Mouse (Mus musculus): ENCODE data around the gene Dvl1. TPM values are rescaled to one million over a fixed set of nuclear protein-coding genes. Genes with fewer than 3 reads are reported as not detected.

Gene Dvl1
- 10 to 100 TPM; 82.5 to 88.2 TPM for total RNA-seq (2021)

DNA sequence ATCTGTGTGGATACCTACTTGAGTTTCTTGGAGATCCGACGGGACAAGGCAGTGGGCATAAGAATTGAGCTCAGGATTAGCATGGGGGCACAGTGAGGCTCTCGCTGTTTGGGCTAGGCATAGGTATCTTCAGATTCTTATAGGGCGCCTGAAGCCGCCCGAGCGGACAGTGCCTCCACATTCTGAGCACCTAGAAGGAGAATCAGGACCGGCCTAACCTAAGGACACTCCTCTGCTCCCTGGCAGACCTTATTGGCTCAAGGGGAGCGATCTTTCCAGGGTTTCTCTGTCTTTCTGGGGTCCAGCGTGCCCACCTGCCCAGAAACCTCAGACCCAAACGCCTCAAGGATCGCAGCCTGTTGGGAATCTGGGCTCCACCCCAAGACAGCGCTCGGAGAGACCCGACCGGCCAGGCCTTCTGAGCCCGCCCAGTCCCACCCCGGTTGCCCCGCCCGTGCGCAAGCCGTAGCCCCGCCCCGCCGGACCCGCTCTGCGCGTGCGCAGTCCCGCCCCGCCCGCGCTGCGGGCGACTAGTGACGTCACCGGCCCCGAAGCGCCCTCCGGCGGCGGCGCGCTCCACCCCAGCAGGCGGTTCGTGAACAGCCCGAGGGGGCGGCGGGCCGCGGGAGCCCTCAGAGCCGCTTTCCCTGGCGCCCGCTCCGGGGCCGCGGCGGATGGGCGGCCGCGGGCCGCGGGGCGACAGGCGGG is at the start of gene Dvl1:
Dvl1 (plus strand) TSS at position 532 of the 708 bp plus-strand sequence.
- intact Hi-C loops (cut with DNase I) = no loop called here
- peak; percentile 95 for DNase-seq

DNA sequence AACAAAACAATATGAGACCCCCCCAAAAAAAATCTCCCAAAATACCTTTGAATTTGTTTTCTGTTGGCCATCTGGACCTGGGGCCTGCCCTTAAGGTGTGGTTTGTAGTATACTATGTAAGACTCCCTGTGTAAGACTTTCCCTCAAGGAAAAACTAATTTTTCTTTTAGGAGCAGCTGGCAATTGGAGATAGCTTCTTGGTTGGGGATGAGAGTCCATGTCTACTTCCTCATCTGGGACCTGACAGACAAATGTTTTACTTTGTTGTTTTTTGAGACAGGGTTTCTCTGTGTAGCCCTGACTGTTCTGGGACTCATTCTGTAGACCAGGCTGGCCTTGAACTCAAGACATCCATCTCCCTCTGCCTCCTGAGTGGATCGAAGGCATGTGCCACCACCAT is 45.1 kb upstream of the Dvl1 start:
- no peak for DNase-seq
- intact Hi-C loops (cut with DNase I) = no loop called here

DNA sequence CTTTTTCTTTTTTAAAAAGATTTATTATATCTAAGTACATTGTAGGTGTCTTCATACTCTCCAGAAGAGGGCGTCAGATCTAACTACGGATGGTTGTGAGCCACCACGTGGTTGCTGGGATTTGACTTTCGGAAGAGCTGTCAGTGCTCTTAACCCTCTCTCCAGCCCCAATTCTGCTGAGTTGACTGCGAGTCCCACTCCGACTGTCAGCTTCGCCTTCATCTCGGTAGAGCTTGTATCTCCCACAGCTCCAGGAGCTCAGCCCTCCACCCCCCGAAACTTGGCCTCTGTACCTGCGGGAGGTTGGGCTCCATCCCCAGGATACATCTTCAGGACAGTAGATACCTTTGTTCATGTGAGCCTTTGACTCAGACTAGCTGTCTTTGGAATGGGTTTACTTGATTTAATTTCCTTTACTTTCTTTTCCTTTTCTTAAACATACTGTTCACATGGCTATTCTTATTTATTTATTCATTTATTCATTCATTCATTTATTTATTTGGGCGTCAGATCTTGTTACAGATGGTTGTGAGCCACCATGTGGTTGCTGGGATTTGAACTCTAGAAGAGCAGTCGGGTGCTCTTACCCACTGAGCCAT is 44.4 kb upstream of the Dvl1 start, which contains the start of gene Mrpl20:
Mrpl20 (plus strand) TSS at position 138 of the 599 bp plus-strand sequence.
- no peak for DNase-seq
- intact Hi-C loops (cut with DNase I) = no loop called here

DNA sequence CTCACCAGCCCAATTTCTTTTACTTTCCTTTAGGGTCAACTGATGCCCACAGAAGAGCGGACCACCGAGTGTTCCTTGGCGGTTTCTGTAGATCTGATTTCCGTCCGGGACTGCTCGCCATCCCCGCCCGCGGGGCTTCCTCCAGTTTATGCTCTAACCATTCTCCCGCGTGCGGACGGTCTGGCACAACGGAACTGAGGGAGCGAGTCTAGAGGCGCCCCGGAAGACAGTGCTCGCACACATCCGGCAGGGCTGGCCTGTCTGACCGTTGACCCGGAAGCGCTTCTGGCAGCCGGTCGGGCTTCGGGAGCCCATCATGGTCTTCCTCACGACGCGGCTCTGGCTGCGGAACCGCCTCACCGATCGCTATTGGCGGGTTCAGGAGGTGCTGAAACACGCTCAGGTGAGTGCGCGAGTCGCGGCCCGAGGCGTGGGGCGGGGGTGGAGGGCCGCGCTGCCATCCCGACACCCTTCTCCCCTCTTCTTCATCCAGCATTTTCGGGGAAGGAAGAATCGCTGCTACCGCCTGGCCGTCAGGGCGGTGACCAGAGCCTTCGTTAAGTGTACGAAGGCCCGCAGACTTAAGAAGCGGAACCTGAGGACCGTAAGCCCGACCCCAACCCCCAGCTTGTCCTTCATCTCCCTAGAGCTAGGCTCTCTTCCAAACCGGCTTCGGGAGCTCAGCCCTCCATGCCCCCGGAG is 43.7 kb upstream of the Dvl1 start:
- DNase-seq = peak; percentile 97
- intact Hi-C loops (cut with DNase I) = no loop called here

DNA sequence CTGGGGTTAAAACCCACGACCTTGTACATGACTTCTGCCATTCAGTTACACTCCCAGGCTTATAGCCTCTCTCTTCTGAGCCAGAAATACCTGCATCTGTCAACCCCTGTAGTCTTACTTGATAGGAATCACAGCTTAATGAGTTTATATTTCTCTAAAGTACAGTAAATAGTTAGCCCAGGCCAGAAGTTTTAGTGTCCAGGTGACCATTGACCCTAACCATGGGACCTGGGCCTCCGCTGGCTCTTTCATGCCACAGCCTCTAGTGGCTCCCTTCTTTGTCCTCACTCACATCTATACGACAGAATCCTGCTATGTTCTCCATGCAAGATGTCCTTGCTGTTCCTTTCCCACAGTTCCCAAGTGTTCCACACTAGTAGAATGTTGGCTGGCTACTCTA is 39.4 kb upstream of the Dvl1 start:
- intact Hi-C loops (cut with DNase I) = no loop called here
- DNase-seq = no peak

DNA sequence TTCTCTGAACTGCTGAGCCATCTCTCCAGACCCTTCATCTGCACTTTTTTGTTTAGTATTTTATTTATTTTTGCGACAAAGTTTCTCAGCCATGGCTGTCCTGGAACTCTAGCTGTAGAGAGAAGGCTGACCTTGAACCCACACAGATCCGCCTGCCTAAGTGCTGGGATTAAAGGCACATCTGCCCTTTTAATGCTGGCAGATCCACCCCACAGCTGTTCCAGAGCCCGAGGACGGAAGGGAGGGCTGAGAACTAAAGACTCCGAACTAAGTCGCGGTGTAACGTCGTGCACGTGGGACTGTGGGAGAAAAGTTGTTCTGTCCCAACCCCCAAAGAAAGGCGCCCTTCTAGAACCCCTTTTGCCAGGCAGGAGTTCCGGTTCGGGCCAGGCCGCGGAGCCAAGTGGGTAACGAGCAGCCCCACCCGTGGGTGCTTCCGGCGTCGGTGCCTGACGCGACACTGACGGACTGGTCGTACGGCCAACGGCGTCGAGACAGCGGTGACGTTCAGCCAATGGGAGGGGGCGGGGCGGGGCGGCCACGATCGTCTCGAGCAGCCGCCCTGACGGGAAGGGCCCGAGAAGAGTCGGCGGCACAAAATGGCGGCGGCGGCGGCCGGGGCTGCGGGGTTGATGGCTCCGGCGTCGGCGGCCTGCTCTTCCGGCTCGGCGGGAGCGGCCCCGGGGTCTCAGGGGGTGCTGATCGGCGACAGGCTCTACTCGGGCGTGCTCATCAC is 35.1 kb upstream of the Dvl1 start, which contains the start of gene Ccnl2:
Ccnl2 (plus strand) TSS at position 561 of the 736 bp plus-strand sequence.
- intact Hi-C loops (cut with DNase I) = no loop called here

DNA sequence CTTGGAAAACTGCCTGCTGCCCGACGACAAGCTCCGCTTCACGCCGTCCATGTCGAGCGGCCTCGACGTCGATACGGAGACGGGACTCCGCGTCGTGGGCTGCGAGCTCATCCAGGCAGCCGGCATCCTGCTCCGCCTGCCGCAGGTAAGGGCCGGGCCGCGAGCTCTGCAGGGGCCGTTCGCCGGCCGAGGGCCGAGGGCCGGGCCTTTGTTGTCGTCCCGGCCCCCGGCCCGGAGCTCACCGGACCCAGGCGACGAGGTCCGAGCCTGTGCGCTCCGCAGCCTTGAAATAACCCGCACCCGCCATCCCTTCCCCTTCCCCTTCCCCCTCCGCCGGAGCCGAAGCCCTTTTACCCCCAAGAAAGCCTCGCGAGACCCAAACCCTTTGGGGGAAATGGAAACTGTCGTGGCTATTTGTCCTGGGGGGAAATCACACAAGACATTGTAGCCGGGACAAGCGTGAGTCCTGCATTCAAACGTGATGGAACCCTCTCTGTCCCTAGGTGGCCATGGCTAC is 34.5 kb upstream of the Dvl1 start:
- peak; percentile 40 for DNase-seq
- intact Hi-C loops (cut with DNase I) = no loop called here

More for the DNA sequence above, 35.1 kb upstream of the Dvl1 start, which contains the start of gene Ccnl2:
- peak; percentile 96 for DNase-seq

DNA sequence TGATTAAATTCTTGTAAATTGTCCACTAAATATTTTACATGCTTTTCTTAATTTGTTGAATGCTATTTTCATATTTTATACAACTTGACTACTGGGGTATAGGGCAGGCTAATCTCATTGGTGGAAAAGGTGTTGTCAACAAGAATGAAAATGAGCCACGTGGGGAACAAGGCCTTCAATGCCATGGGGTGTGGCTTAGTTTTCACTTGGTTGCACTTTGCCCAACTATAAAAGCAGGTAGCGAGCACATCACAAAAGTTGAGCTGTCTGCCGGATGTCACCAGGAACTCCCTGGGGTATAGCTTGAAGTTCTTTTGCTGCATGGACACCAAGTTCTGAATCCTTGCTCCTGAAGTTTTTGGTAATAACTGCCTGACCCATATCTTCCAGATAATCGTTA is 29.7 kb upstream of the Dvl1 start:
- DNase-seq = no peak
- intact Hi-C loops (cut with DNase I) = no loop called here

DNA sequence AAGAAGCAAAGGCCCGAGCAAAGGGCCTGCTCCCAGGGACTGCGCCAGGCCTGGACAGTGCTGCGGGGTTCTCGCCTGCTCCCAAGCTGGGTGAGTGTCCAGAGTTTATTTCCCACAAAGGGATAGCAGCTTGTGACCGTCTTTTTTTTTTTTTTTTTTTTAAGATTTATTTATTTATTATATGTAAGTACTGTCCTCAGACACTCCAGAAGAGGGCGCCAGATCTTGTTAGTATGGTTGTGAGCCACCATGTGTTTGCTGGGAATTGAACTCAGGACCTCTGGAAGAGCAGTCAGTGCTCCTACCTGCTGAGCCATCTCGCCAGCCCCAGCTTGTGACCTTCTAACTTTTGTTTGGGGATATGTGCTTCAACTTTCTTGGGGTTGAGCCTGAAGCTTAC is 26.2 kb upstream of the Dvl1 start:
- intact Hi-C loops (cut with DNase I) = no loop called here

DNA sequence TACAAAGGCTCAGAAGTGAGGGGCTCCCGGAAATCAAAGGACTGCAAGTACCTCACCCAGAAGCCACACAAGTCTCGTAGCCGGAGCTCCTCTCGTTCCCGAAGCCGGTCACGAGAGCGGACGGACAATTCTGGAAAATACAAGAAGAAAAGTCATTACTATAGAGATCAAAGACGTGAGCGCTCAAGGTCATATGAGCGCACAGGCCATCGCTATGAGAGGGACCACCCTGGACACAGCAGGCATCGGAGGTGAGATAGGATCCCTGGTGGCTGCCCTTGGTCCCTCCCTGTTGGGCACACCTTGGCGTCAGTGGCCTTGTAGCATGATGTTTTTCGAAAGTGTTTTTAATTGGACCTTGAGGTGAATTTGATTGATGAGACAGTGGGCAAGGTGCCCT is 23.8 kb upstream of the Dvl1 start:
- intact Hi-C loops (cut with DNase I) = no loop called here
- no peak for DNase-seq

More for the DNA sequence above, 26.2 kb upstream of the Dvl1 start:
- no peak for DNase-seq

DNA sequence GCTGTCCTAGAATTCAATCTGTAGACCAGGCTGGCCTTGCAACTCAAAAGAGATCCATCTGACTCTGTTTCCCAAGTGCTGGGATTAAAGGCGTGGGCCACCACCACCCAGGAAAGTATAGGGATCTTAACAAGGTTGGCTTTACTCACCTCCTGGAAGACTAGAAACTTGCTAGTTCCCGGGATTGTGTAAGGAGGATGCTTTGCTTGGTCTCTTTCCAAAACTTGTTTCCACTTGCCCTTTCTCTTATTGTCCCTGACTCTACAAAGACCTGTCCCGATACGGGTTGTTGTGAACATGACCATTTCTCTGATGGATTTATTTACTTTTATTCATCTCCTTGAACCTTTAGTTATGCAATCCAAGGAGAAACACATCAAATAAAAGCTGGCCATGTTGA is 17.3 kb upstream of the Dvl1 start:
- intact Hi-C loops (cut with DNase I) = no loop called here
- no peak for DNase-seq

DNA sequence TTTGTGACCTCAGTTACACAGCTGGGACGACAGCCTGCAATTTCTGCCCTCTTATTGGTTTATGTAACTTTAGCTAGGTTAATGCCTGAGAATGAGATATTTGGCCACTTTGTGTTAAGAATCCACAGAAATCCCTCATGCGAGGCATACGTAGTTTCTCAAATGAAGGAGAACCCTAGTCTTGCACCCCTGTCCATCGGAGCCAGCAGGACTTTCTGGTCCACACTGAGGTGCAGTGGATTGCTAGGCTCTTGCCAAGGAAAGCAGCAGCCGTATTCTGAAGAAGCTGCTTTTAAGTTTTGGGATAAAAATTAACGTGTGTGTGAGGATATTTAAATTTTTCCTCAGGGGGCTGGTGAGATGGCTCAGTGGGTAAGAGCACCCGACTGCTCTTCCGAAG is 16.6 kb upstream of the Dvl1 start:
- intact Hi-C loops (cut with DNase I) = no loop called here
- DNase-seq = no peak

DNA sequence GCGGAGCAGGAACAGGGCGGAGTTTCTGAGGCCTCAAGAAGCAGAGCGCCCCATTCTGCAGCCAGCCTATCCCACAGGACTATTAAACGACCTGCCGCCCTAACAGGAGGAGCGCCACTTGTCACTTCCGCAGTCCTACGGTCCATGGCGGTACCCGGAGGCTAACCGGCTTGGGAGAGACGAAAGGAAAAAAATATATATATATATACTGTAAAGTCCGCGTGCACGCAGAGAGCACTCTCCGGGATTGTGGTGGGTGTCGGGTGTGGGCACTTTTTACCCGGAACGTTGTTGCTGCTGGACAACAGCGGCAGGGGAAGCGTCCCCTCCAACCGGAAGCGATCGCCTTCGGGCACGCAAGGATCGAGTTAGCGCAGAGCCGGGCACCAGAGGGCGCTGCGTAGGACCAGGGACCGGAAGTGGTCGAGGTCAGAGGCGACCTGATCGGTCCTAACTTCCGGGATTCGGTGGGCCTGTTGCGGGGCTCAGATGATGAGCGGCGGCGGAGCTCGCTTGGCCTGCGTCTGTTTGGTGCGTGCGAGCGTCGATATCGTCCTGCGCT is 15.9 kb upstream of the Dvl1 start, which contains the start of gene Aurkaip1:
Aurkaip1 (plus strand) TSS at position 68 of the 562 bp plus-strand sequence.
- peak; percentile 98 for DNase-seq
- intact Hi-C loops (cut with DNase I) = no loop called here

DNA sequence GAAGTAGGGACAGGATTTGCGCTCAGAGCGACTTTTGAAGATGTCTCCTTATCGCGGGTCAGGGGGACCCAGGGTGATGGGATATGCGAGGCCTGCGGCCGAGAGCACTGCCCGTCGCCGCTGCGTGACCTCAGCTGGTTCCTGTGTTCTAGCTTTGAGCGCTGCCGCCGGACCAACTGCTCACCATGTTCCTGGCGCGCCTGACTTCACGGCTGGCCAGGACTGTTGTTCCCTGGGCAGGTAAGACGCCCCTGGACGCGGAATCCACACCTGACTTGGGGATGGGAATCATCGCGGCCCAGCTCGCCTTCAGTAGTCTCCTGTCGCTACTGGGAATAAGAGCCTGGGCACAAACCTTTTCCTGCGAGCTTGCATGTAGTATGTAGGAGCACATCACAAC is 15.4 kb upstream of the Dvl1 start:
- intact Hi-C loops (cut with DNase I) = no loop called here

DNA sequence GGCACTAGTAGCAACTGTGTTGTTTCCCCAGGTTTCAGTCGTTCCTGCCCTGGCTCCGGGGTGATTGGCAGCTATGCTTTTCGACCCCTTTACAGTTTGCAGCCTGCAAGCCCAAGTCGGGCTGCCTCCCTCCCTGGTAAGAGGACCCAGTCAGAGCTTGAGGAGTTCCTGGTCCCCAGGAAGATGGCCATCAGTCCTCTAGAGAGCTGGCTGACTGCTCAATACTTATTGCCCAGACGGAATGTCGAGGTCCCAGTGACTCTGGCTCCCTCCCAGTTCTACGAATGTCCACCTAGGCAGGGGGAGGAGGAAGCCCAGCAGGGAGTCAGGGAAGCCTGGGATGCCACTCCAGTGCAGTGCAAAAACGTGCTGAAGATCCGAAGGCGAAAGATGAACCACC is 14.9 kb upstream of the Dvl1 start:
- intact Hi-C loops (cut with DNase I) = no loop called here
- DNase-seq = no peak

More for the DNA sequence above, 15.4 kb upstream of the Dvl1 start:
- DNase-seq = no peak

DNA sequence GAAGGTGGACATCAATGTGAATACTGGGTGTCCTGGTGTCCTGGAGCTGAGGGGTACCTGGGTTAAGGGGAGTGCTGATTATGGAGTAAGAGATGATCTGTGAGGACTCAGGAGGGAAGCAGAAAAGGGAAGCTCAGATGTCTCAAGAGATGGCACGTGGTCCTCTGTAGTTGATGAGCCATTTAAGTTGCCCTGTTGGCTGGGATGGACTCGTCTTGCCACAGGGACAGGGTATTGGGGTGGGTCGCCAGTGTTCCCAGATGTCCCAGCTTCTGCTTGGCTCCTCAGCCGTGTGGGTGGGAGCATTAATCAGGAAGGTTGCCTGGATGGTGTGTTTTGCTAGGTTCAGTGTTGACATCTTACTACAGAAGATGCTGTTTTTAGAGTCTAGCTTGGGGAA is 14.0 kb upstream of the Dvl1 start:
- DNase-seq = no peak
- intact Hi-C loops (cut with DNase I) = no loop called here

DNA sequence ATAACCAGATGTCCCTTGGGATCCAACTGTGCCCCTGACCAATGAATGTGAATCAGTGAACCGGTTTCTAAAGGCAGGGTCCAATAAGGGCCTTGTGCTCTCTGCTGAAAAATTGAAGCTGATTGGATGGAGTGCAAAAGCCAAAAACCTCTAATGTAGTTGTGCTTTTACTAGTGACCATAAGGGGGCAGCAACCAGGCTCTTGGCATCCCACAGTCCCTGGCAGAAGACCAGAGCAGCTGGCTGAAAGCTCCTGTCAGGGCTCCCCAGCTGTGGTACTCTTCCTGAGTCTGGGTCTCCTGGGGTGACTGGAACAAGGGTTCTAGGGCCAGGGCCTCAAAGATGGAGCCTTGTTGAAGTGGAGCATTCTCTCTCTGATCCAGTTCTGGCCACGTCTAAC is 13.4 kb upstream of the Dvl1 start:
- peak; percentile 85 for DNase-seq
- intact Hi-C loops (cut with DNase I) = no loop called here

DNA sequence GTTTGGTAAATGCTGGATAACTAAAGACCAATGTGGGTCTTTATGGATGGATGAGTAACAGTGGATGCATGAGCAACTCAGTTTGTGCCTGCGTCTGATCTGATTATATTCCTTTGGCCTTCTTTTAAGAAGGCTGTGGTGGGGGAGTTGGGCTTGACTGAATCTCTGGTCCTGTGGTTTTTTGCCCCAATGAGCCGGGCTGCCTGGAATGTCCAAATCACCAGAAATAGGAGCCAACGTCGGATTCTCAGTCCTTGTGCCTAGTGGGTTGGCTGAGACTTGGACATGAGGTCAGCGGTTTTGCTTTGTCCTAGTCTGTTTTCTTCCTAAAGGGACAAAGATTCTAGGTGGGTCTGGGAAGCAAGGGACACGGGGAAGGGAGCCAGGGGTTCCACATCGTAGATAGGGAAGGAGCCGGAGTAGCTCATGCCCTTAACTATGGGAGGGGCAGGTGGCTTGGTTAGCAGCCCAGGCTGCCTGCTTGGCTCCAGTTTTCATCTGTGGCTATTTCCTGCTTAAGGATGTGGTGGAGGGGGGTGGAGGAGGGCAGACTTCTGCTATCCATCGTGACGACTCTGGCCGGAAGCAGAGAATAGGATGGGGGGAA is 9.7 kb upstream of the Dvl1 start:
- no peak for DNase-seq
- intact Hi-C loops (cut with DNase I) = no loop called here

DNA sequence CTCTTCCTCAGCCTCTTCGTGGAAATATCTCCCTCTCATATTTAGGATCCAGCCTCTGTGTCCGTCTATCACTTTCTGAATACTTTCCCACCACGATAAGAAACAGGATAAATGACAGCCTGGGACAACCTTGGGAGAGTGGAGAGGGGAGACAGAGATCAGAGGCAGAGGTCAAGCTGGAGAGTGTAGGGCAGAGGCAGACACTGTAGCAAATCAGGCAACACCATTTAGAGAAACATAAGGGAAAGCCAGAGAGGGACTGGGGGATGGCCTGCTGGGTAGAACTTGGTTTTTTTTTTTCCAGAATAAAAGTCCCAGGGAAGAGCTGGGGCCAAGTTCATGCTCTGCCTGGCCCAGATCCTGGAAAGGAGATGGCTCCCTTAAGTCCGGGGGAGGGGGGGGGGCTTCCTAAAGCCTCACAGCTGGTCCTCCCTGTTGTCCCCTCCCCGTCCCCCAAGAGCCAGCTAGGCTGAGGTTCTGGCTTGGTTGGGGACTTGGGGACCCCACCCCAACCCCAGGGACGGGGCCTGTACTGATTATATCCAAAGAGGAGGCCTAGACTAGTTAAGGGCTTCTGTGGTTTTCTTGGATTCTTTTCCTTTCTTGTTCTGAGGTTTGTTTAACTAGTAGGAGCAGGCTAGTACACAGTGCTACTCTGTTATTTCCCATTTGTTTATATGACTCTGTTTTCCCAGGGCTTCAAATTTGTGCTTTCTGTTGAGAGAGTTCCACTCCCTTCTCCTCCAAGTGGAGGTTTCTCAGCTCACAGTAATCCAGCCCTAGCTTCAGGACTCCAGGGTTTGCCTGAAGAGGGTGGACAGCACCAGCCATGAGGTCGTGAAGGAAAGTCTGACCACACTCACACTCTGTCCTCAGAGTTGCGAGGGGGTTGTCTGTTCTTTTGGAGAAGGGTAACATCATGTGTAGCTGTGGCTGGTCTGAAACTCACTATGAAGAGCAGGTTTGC is 8.7 kb upstream of the Dvl1 start:
- intact Hi-C loops (cut with DNase I) = no loop called here

More for the DNA sequence above, 8.7 kb upstream of the Dvl1 start:
- no peak for DNase-seq
